Mouse (Mus musculus) liver, embryonic 12.5 days (tissue): Measurements from ENCODE around the gene Plekha7. TPM values are rescaled to one million over a fixed set of nuclear protein-coding genes. Genes with fewer than 3 reads are reported as not detected.

Experiments used
- ATAC-seq: fragments of 200-750 bp; cut with Nextera tagmentation; 2 replicates; pipeline ENCODE4 v1.8.0; 2017; ENCODE audit warnings: moderate number of reproducible peaks, mild to moderate bottlenecking, moderate library complexity
- H3K27ac ChIP-seq: fragments of 300-500 bp; sonication (generic); 2 replicates; pipeline ENCODE4 v1.5.1; 2016; ENCODE audit warnings: mild to moderate bottlenecking
- H3K27me3 ChIP-seq: fragments of 300-500 bp; sonication (generic); replicated peaks from 2 replicates; pipeline ENCODE4 v1.6.1; 2016; ENCODE audit warnings: mild to moderate bottlenecking, moderate library complexity
- H3K36me3 ChIP-seq: fragments of 300-500 bp; sonication (generic); 2 replicates; pipeline ENCODE4 v1.6.1; 2016; ENCODE audit warnings: mild to moderate bottlenecking, moderate library complexity
- H3K4me1 ChIP-seq: fragments of 300-500 bp; sonication (generic); 2 replicates; pipeline ENCODE4 v1.6.1; 2016
- H3K4me2 ChIP-seq: fragments of 300-500 bp; sonication (generic); 2 replicates; pipeline ENCODE4 v1.6.1; 2016; ENCODE audit warnings: mild to moderate bottlenecking, moderate library complexity
- H3K4me3 ChIP-seq: fragments of 300-500 bp; sonication (generic); 2 replicates; pipeline ENCODE4 v1.5.1; 2016; ENCODE audit warnings: mild to moderate bottlenecking, moderate library complexity
- H3K9ac ChIP-seq: fragments of 300-500 bp; sonication (generic); 2 replicates; pipeline ENCODE4 v1.6.1; 2016; ENCODE audit warnings: mild to moderate bottlenecking, moderate library complexity
- H3K9me3 ChIP-seq: fragments of 300-500 bp; sonication (generic); replicated peaks from 2 replicates; pipeline ENCODE4 v1.6.1; 2016; ENCODE audit warnings: mild to moderate bottlenecking, moderate library complexity
- WGBS: fragments of 180-500 bp; shearing (Covaris S2); methylation state at CpG from one replicate; pipeline ENCODE4 v1.1.7; 2016; ENCODE audit not compliant: insufficient replicate concordance; 5-methylcytosine and 5-hydroxymethylcytosine counted together
- polyA plus RNA-seq: library from polyadenylated mRNA; unstranded; fragments of >200 nt; fragmentation: Nextera tagmentation; extraction: Ambion mirVana; gene quantifications from 2 replicates; pipeline ENCODE4 v1.2.1, GENCODE M21; 2016

The Plekha7 gene
- polyA plus RNA-seq: 3.6 TPM in 2 replicates

DNA sequence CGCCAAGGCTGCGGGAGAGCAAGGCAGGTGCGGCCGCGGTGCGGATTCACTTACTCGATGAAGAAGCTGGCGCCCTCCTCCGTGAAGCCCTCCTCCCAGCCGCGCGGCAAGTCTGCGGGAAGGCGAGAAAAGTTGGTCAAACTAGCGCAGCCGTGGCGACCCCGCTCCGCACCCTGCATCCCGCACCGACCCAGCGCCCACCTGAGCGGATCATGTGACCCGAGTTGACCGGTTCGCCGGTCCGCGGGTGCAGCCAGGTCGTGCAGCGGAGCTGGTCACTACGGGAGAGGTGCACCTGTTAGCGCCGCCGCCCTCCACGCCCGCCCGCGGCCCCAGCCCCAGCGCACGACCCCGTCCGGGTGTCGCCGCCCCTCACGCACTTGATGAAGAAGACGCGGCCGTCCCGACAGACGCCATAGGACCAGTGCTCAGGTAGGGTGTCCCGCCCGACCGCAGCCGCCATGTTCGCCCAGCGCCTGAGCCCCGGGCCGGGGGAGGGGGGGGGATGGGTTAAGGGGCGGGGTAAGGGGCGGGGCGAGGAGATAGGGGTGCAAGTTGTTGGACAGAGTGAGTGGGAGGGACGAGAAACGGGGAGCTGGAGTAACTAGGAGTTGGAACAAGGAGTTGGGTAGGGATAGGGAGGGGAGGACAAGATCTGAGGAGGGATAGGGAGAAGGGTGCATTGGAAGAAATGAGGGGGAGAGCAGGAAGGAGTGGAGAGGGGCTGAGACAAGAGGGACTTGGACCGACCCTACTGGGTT lies at the start of gene Plekha7:
Gene Plekha7 (minus strand): TSS at position 506 of the 761 bp plus-strand sequence.
- Histone ChIP-seq H3K4me2 (peak within 1 kb of the TSS; percentile 100), H3K4me3 (peak within 1 kb of the TSS; percentile 73), H3K36me3 (no peaks in the 10 kb centered on the region), H3K27ac (peak within 1 kb of the TSS; percentile 30; the same call in 1 of the 2 replicates), H3K27me3 (peaks cover 28% of the 10 kb centered on the region), H3K4me1 (peaks cover 31% of the 10 kb centered on the region), H3K9ac (peak within 1 kb of the TSS; percentile 69), H3K9me3 (no peaks in the 10 kb centered on the region)
- under 1% methylated on average over 65 of the region's 65 CpGs for whole genome bisulfite sequencing
- peak; percentile 75 for ATAC-seq

DNA sequence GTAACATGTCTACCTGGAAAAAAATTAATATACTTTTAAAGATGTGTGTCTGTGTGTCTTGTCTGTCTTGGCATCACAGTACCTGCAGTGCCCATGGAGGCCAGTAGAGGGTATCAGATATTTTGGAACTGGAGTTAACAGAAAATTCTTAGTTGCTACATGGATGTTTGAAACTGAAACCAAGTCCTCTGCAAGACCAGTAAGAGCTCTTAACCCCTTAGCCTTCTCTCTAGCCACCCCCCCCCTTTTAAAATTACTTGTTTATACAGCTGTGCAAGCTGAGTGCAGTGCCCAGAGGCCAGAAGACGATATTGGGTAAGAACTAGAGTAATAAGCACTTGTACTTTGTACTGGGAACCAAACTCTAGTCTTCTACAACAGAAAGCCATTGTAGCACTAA lies 28.1 kb upstream of the Plekha7 start:
- H3K4me2 ChIP-seq: peak overlapping the region; percentile 44
- no peaks in the 10 kb centered on the region for H3K9me3 ChIP-seq
- H3K9ac ChIP-seq: 0 out of 2 replicates have a peak overlapping the region, but pooled peaks have one; percentile 42
- peaks cover 41% of the 10 kb centered on the region for H3K36me3 ChIP-seq
- 0 out of 2 replicates have a peak overlapping the region, but pooled peaks have one; percentile 30 for H3K27ac ChIP-seq
- peaks cover 38% of the 10 kb centered on the region for H3K4me1 ChIP-seq
- WGBS: 71% methylated on average over 1 of the region's 1 CpGs
- no peak for ATAC-seq
- no peak overlapping the region for H3K4me3 ChIP-seq
- no peaks in the 10 kb centered on the region for H3K27me3 ChIP-seq

DNA sequence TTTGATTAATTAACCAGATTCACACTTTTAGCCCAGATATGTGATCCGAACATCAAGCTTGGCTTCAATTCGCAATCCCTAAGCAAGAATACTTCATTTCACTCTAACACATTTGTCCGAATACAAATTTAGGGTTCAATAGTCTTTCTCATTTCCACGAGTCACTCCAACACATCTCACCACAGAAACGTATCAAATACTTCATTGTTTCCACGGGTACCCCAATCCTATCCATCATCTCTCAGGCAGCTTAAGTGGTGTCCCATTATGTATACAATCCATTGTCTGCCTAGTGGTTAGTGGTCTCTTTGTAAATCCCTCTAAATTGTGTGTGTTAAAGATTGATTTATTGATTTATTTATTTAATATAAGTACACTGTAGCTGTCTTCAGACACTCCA lies 27.0 kb upstream of the Plekha7 start:
- H3K4me3 ChIP-seq: peak overlapping the region; percentile 86
- H3K27ac ChIP-seq: peak overlapping the region; percentile 90
- peak overlapping the region; percentile 95 for H3K9ac ChIP-seq
- WGBS: 61% methylated on average over 6 of the region's 6 CpGs
- peak overlapping the region; percentile 76 for H3K4me2 ChIP-seq
- peaks cover 40% of the 10 kb centered on the region for H3K4me1 ChIP-seq
- no peak for ATAC-seq
- no peaks in the 10 kb centered on the region for H3K27me3 ChIP-seq
- peaks cover 43% of the 10 kb centered on the region for H3K36me3 ChIP-seq
- no peaks in the 10 kb centered on the region for H3K9me3 ChIP-seq

DNA sequence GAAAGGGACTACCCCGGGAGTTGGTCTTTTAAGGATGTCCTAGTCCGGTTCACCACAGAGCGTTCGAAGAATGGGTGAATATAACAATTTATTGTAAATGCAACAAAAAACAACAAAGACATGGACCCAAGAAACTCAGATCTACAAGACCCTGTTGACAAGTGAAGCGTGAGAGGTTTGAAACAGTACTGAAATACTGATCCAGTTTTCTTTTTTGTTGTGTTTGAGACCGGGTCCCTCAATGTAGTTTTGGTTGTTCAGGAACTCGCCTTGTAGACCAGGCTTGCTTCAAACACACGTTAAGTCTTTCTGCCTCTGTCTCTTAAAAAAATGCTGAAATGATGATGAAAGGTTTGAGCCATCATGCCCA lies 26.5 kb upstream of the Plekha7 start:
- peak overlapping the region; percentile 95 for H3K9ac ChIP-seq
- H3K4me3 ChIP-seq: peak overlapping the region; percentile 86
- no peaks in the 10 kb centered on the region for H3K27me3 ChIP-seq
- no peaks in the 10 kb centered on the region for H3K9me3 ChIP-seq
- H3K27ac ChIP-seq: peak overlapping the region; percentile 90
- no peak for ATAC-seq
- peaks cover 43% of the 10 kb centered on the region for H3K36me3 ChIP-seq
- WGBS: 6% methylated on average over 8 of the region's 8 CpGs
- H3K4me1 ChIP-seq: peaks cover 40% of the 10 kb centered on the region
- peak overlapping the region; percentile 76 for H3K4me2 ChIP-seq

DNA sequence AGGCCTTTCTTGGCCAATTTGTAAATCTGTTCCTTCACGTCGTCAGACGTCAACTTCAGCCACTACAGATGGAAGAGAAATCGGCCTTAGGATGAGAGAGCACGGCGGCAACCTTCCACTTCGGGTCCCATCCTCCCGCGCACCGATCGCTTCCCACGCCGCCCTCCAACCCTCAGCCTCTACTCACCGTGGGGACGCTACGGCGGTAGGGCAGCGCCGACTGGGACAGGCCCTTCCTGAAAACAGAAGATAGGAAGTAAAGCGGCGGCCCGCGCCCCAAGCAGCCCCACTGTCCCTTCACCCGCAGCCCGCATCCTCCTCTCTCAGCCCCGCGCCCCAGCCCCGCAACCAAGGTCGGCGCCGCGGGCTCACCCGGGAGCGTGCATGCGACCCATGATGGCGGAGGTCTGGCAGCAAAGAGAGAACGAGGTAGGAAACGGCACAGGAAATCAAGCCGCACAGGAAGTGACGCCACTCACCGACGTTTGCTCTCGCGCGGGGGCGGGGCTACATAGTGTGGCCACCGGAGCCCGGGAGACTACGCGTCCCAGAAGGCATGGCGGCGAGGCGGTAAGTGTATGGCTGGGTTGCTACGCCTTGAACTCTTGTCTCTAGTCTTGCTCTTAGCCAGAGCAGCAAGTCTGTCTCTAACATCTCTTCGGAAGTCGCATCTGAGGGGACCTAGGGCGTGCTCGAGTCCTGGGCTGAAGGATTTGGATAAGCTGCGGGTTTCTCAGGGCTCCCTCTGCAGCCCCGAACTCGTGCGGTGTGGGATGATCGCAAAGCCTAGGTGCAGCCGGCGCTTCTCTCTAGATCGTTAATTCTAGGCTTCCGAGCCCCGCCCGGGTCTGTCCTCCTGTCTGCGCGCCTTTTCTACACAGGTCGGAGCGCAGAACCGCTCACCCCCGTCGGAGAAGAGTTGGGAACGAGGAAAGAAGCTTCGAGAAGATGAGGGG lies 25.8 kb upstream of the Plekha7 start, which contains the start of gene Rps13:
Gene Rps13 (minus strand): TSS at position 483 of the 956 bp plus-strand sequence.
- WGBS: under 1% methylated on average over 78 of the region's 78 CpGs
- peak; percentile 98 for ATAC-seq
- Histone ChIP-seq H3K9me3 (no peaks in the 10 kb centered on the region), H3K4me1 (peaks cover 40% of the 10 kb centered on the region), H3K9ac (peak within 1 kb of the TSS; percentile 95), H3K36me3 (peaks cover 41% of the 10 kb centered on the region), H3K4me2 (peak within 1 kb of the TSS; percentile 76), H3K4me3 (peak within 1 kb of the TSS; percentile 86), H3K27me3 (no peaks in the 10 kb centered on the region), H3K27ac (peak within 1 kb of the TSS; percentile 90)

DNA sequence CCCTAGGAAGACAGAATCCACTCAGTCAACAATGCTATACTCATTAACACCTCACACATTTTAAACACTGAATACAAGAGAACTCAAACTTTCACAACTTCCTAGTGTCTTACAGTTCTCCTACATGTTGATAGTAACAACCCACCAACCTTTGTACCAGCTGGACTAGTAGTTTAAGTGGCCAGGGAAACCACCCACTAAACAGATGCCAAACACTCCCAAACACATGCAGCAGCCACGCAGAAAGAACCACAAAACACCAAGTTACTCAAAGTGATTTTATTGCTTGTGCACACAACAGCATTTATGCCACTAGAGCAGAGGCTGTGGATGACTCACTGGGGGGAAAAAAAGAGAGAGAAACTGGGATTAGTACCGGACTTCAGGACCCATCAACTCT lies 23.1 kb upstream of the Plekha7 start:
- Histone ChIP-seq H3K9ac (no peak overlapping the region), H3K9me3 (no peaks in the 10 kb centered on the region), H3K27ac (no peak overlapping the region), H3K27me3 (no peaks in the 10 kb centered on the region), H3K4me2 (peak overlapping the region; percentile 76), H3K36me3 (peaks cover 41% of the 10 kb centered on the region), H3K4me3 (no peak overlapping the region), H3K4me1 (peaks cover 35% of the 10 kb centered on the region)
- no peak for ATAC-seq
- WGBS: 76% methylated on average over 2 of the region's 2 CpGs

DNA sequence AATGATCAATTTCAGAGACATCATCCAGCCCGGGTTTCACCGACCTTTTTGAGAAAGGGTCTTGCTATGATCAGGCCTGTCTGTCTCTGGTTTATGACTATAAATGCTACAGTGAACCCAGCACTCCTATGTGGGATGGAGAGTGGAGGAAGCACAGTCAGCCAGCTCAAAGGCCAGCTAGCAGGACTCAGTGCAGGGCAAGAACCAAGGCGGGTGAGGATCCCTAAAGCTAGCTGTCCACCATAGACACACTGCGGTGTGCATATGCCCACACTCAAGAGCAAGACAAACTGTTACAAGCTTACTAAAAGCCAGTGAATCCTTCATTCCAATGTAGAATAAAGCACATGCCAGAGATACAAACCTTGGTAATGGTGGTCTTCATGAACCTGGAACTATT lies 21.7 kb upstream of the Plekha7 start:
- WGBS: 79% methylated on average over 4 of the region's 4 CpGs
- peaks cover 24% of the 10 kb centered on the region for H3K4me1 ChIP-seq
- no peak overlapping the region for H3K27ac ChIP-seq
- no peaks in the 10 kb centered on the region for H3K9me3 ChIP-seq
- no peak overlapping the region for H3K9ac ChIP-seq
- H3K4me2 ChIP-seq: no peak overlapping the region
- H3K36me3 ChIP-seq: peaks cover 41% of the 10 kb centered on the region
- ATAC-seq: no peak
- H3K27me3 ChIP-seq: no peaks in the 10 kb centered on the region
- H3K4me3 ChIP-seq: no peak overlapping the region

DNA sequence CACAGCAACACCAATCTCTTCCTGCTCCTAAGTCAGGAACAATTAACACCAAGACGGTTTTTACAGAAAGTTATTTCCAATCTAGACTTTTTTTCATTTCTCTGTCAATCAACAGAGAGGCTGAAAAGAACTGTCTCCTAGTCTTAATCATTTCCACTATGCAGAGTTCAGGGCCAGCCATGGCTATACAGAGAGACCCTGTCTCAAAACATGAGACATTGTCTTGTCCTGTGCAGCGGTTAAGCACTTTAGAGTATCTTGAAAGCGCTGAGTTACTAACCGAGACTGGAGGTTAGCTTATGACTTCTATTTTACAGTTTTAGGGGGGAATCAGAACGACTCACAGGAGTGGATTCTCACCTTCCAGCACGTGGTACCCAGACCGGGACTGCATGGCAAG lies 20.6 kb upstream of the Plekha7 start:
- H3K4me3 ChIP-seq: no peak overlapping the region
- H3K27ac ChIP-seq: no peak overlapping the region
- no peaks in the 10 kb centered on the region for H3K27me3 ChIP-seq
- 67% methylated on average over 7 of the region's 7 CpGs for WGBS
- H3K36me3 ChIP-seq: peaks cover 41% of the 10 kb centered on the region
- no peak overlapping the region for H3K4me2 ChIP-seq
- no peak for ATAC-seq
- no peaks in the 10 kb centered on the region for H3K9me3 ChIP-seq
- peaks cover 22% of the 10 kb centered on the region for H3K4me1 ChIP-seq
- no peak overlapping the region for H3K9ac ChIP-seq

DNA sequence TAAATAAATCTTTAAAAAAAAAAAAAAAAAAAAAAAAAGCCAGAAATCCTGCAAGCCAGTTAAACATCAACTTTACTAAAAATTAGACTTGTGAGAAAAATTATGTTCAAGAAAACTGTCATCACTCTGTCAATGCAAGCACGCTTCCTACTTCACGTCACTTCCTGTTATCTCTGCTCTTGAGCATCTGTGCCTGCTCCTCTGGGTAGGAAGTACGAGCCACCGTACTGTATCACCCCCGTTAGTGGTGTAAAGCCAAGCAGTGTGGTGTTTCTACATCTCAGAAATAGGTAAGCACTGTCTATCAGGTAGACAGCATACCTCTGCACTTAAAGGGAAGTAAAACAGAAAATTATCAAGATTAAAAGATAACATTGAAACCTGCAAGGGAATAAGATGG lies 19.7 kb upstream of the Plekha7 start:
- Histone ChIP-seq H3K4me1 (peaks cover 23% of the 10 kb centered on the region), H3K9me3 (no peaks in the 10 kb centered on the region), H3K36me3 (peaks cover 40% of the 10 kb centered on the region), H3K27me3 (no peaks in the 10 kb centered on the region), H3K4me2 (no peak overlapping the region), H3K27ac (no peak overlapping the region), H3K9ac (no peak overlapping the region), H3K4me3 (no peak overlapping the region)
- ATAC-seq: no peak
- 60% methylated on average over 5 of the region's 5 CpGs for WGBS

DNA sequence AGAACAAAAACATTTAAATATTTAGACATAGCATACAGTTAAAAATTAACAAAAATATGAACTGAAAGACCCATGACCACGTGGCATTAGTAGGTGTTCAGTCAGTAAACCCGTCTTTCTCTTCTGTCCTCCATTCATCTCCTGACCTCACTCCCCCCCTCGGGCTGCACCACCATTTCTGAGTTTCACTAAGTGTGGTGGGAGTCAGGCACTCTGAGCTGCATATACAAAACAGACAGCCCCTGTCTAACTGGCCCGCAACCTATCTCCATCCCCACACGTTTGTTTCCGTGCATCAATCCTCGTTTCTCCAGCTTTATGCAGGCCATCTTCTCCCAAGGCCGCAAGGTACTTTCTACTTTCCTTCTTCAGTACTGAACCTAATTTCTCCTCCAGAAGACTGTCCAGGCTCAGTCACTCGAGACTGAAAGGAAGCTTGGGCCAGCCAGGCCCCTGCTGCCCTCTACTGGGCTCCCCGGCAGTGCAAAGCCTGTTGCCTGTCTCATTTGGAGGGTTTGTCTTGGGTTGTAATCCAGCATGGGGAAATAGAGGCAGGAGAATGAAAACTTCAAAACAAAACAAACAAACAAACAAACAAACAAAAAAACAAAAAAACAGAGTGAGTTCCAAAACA lies 15.3 kb upstream of the Plekha7 start:
- ATAC-seq: 0 out of 2 replicates have a peak, but pooled peaks have one; percentile 54
- H3K9me3 ChIP-seq: no peaks in the 10 kb centered on the region
- H3K4me1 ChIP-seq: 0 out of 2 replicates have a peak, but pooled peaks cover 5% of the 10 kb centered on the region
- H3K27me3 ChIP-seq: no peaks in the 10 kb centered on the region
- peak overlapping the region; percentile 28; the same call in 1 of the 2 replicates for H3K4me2 ChIP-seq
- WGBS: 37% methylated on average over 10 of the region's 10 CpGs
- H3K9ac ChIP-seq: no peak overlapping the region
- no peaks in the 10 kb centered on the region for H3K36me3 ChIP-seq
- H3K4me3 ChIP-seq: no peak overlapping the region
- no peak overlapping the region for H3K27ac ChIP-seq

DNA sequence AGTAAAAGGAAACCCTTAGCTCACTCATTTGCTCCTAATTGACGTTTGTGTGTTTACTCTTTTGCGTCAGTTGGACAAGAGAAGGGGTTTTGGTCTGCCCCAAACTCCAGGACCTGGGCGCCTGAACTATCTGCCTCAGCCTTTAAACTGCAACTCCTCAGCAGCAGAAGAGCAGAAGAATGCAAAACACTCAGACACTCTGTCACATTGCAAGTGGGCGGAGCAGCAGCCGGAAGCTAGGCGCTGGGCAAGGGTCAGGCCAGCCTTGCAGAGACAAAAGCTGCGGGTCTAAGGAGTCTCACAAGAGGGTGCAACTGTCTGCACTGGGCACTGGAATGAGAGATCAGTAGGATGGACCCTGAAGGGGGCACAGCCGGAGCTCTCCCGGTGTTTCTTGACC lies 1.3 kb upstream of the Plekha7 start:
- H3K9ac ChIP-seq: no peak overlapping the region
- no peaks in the 10 kb centered on the region for H3K9me3 ChIP-seq
- peaks cover 31% of the 10 kb centered on the region for H3K4me1 ChIP-seq
- WGBS: 18% methylated on average over 9 of the region's 9 CpGs
- peak overlapping the region; percentile 100 for H3K4me2 ChIP-seq
- no peak overlapping the region for H3K27ac ChIP-seq
- no peak for ATAC-seq
- H3K4me3 ChIP-seq: peak overlapping the region; percentile 29; the same call in 1 of the 2 replicates
- H3K36me3 ChIP-seq: no peaks in the 10 kb centered on the region
- H3K27me3 ChIP-seq: peaks cover 28% of the 10 kb centered on the region
